Mouse (Mus musculus): ENCODE data around the gene Megf11. TPM values are rescaled to one million over a fixed set of nuclear protein-coding genes. Genes with fewer than 3 reads are reported as not detected.

The Megf11 gene
- polyA plus RNA-seq, 1 experiment from 2014 or later, result 0.56 TPM

DNA sequence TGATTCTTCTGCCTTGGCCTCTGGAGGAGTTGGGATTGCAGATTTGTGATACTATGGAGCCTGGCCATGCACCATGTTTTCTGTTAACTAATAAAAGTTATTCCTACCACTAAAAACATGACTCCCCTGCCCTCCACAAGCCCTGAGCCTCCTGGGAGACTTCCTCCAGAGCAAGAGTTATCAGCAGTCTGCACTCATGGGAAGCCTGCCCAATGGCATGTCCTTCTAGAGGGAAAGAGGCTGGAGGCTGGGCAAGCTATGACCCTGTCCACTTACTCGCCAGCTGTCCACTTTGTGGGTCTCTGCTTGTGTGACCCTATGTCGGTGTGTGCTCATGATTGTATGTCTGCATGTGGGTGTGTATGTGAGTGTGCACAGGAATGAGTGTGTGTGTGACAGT is 21.4 kb downstream of the Megf11 start:
- Histone ChIP-seq H3K9me3 (ENCODE audit: low read length) (no peaks in the 10 kb centered on the region), H3K4me3 (ENCODE audit: low read depth, low read length) (no peak overlapping the region), H3K4me1 (ENCODE audit: insufficient read depth, low read depth, low read length) (no peaks in the 10 kb centered on the region), H3K36me3 (ENCODE audit: insufficient read depth, low read length) (no peaks in the 10 kb centered on the region), H3K27ac (ENCODE audit: low read length) (no peak overlapping the region), H3K9ac (replicated peaks; ENCODE audit: low read depth) (no peak overlapping the region), H3K27me3 (replicated peaks; ENCODE audit: insufficient read depth, low read length) (no peaks in the 10 kb centered on the region), H3K4me2 (replicated peaks; ENCODE audit: low read depth, low read length) (no peak overlapping the region)
- WGBS, result 66% methylated on average over 2 of the region's 2 CpGs
- TF ChIP-seq CTCF (IDR thresholded peaks at IDR 0.05), result no peak
- TF ChIP-seq EP300 (IDR thresholded peaks at IDR 0.05), result no peak
- no peak for ATAC-seq
- DNase-seq (ENCODE audit: low spot score), result no peak

- H3K27me3 ChIP-seq (replicated peaks; ENCODE audit: insufficient read depth, low read length), result no peaks in the 10 kb centered on the region
- 81% methylated on average over 7 of the region's 7 CpGs for WGBS
- no peaks in the 10 kb centered on the region for H3K9me3 ChIP-seq (ENCODE audit: low read length)
- TF ChIP-seq CTCF (IDR thresholded peaks at IDR 0.05) (no peak), EP300 (IDR thresholded peaks at IDR 0.05) (no peak)
- H3K4me1 ChIP-seq (ENCODE audit: insufficient read depth, low read depth, low read length), result no peaks in the 10 kb centered on the region
- no peaks in the 10 kb centered on the region for H3K36me3 ChIP-seq (ENCODE audit: insufficient read depth, low read length)
- no peak overlapping the region for H3K27ac ChIP-seq (ENCODE audit: low read length)
- H3K4me3 ChIP-seq (ENCODE audit: low read depth, low read length), result no peak overlapping the region
- ATAC-seq (no peak), DNase-seq (ENCODE audit: low spot score) (no peak)
- H3K9ac ChIP-seq (replicated peaks; ENCODE audit: low read depth), result no peak overlapping the region
- no peak overlapping the region for H3K4me2 ChIP-seq (replicated peaks; ENCODE audit: low read depth, low read length)
Observed at GRCm38 (mm10) chr9:64407390-64407970, 22.1 kb downstream of the Megf11 start.

DNA sequence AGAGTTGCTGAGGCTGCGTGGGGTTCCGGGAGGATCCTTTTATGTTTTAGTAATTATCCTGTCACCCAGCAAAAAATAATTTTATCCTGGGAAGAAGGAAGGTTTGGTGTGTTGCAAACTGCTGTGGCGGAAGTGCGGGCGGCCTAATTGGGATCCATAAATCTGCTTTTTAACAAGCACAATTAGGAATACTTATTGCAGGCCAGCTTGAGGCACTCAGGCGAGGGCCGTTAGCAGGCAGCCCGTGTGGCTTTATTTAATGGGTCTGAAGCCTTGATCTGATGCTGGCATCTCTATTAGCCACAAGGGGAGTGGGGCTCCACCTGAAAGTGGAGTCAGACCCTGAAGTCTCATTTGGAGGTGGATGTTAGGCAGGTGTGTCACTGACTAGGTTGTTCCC is 23.4 kb downstream of the Megf11 start:
- Histone ChIP-seq H3K27me3 (replicated peaks; ENCODE audit: insufficient read depth, low read length) (no peaks in the 10 kb centered on the region), H3K4me3 (ENCODE audit: low read depth, low read length) (no peak overlapping the region), H3K4me1 (ENCODE audit: insufficient read depth, low read depth, low read length) (no peaks in the 10 kb centered on the region), H3K9me3 (ENCODE audit: low read length) (no peaks in the 10 kb centered on the region), H3K36me3 (ENCODE audit: insufficient read depth, low read length) (no peaks in the 10 kb centered on the region), H3K27ac (ENCODE audit: low read length) (no peak overlapping the region), H3K4me2 (replicated peaks; ENCODE audit: low read depth, low read length) (no peak overlapping the region), H3K9ac (replicated peaks; ENCODE audit: low read depth) (no peak overlapping the region)
- TF ChIP-seq EP300 (IDR thresholded peaks at IDR 0.05), result no peak
- no peak for TF ChIP-seq CTCF (IDR thresholded peaks at IDR 0.05)
- 75% methylated on average over 8 of the region's 8 CpGs for WGBS
- DNase-seq (ENCODE audit: low spot score), result no peak
- ATAC-seq, result no peak

GRCm38 (mm10) chr9:64420471-64420870 is 35.0 kb downstream of the Megf11 start:
- H3K4me2 ChIP-seq (replicated peaks; ENCODE audit: low read depth, low read length), result no peak overlapping the region
- no peaks in the 10 kb centered on the region for H3K9me3 ChIP-seq (ENCODE audit: low read length)
- no peaks in the 10 kb centered on the region for H3K27me3 ChIP-seq (replicated peaks; ENCODE audit: insufficient read depth, low read length)
- ATAC-seq, result no peak
- no peaks in the 10 kb centered on the region for H3K36me3 ChIP-seq (ENCODE audit: insufficient read depth, low read length)
- H3K4me1 ChIP-seq (ENCODE audit: insufficient read depth, low read depth, low read length), result no peaks in the 10 kb centered on the region
- 68% methylated on average over 3 of the region's 3 CpGs for WGBS
- no peak for DNase-seq (ENCODE audit: low spot score)
- H3K9ac ChIP-seq (replicated peaks; ENCODE audit: low read depth), result no peak overlapping the region
- TF ChIP-seq CTCF (IDR thresholded peaks at IDR 0.05) (no peak), EP300 (IDR thresholded peaks at IDR 0.05) (no peak)
- no peak overlapping the region for H3K4me3 ChIP-seq (ENCODE audit: low read depth, low read length)
- H3K27ac ChIP-seq (ENCODE audit: low read length), result no peak overlapping the region

- H3K27ac ChIP-seq (ENCODE audit: low read length), result no peak overlapping the region
- TF ChIP-seq EP300 (IDR thresholded peaks at IDR 0.05), result no peak
- H3K36me3 ChIP-seq (ENCODE audit: insufficient read depth, low read length), result no peaks in the 10 kb centered on the region
- no peak overlapping the region for H3K4me3 ChIP-seq (ENCODE audit: low read depth, low read length)
- DNase-seq (ENCODE audit: low spot score), result no peak
- H3K9ac ChIP-seq (replicated peaks; ENCODE audit: low read depth), result no peak overlapping the region
- no peak for ATAC-seq
- no peaks in the 10 kb centered on the region for H3K9me3 ChIP-seq (ENCODE audit: low read length)
- 77% methylated on average over 8 of the region's 8 CpGs for WGBS
- no peaks in the 10 kb centered on the region for H3K27me3 ChIP-seq (replicated peaks; ENCODE audit: insufficient read depth, low read length)
- H3K4me1 ChIP-seq (ENCODE audit: insufficient read depth, low read depth, low read length), result no peaks in the 10 kb centered on the region
- H3K4me2 ChIP-seq (replicated peaks; ENCODE audit: low read depth, low read length), result no peak overlapping the region
Observed at GRCm38 (mm10) chr9:64421986-64422616, 36.7 kb downstream of the Megf11 start.

GRCm38 (mm10) chr9:64423912-64424311 is 38.5 kb downstream of the Megf11 start:
- H3K27ac ChIP-seq (ENCODE audit: low read length), result no peak overlapping the region
- H3K36me3 ChIP-seq (ENCODE audit: insufficient read depth, low read length), result no peaks in the 10 kb centered on the region
- ATAC-seq, result no peak
- TF ChIP-seq CTCF (IDR thresholded peaks at IDR 0.05) (no peak), EP300 (IDR thresholded peaks at IDR 0.05) (no peak)
- no peak overlapping the region for H3K4me3 ChIP-seq (ENCODE audit: low read depth, low read length)
- H3K9me3 ChIP-seq (ENCODE audit: low read length), result no peaks in the 10 kb centered on the region
- no peaks in the 10 kb centered on the region for H3K4me1 ChIP-seq (ENCODE audit: insufficient read depth, low read depth, low read length)
- no peak overlapping the region for H3K4me2 ChIP-seq (replicated peaks; ENCODE audit: low read depth, low read length)
- H3K27me3 ChIP-seq (replicated peaks; ENCODE audit: insufficient read depth, low read length), result no peaks in the 10 kb centered on the region
- H3K9ac ChIP-seq (replicated peaks; ENCODE audit: low read depth), result no peak overlapping the region
- WGBS, result 84% methylated on average over 1 of the region's 1 CpGs
- DNase-seq (ENCODE audit: low spot score), result no peak
